Mouse (Mus musculus): ENCODE results near the gene 4933428G20Rik. TPM values are rescaled to one million over a fixed set of nuclear protein-coding genes. Genes with fewer than 3 reads are reported as not detected.

4933428G20Rik gene
- total RNA-seq, 2 experiments from 2014 or later: not detected

GRCm38 (mm10) chr11:97463991-97464390, 36.1 kb downstream of the 4933428G20Rik start:
- peak; percentile 61 for DNase-seq (ENCODE audit: low spot score)

GRCm38 (mm10) chr11:97463166-97463565, 37.0 kb downstream of the 4933428G20Rik start:
- no peak for DNase-seq (ENCODE audit: low spot score)

GRCm38 (mm10) chr11:97462538-97462937, 37.6 kb downstream of the 4933428G20Rik start:
- DNase-seq (ENCODE audit: low spot score): no peak

- no peak for DNase-seq (ENCODE audit: low spot score)
Measured at GRCm38 (mm10) chr11:97461307-97461820, 38.8 kb downstream of the 4933428G20Rik start.

GRCm38 (mm10) chr11:97457120-97457519, 43.0 kb downstream of the 4933428G20Rik start:
- no peak for DNase-seq (ENCODE audit: low spot score)

GRCm38 (mm10) chr11:97451625-97452024, 48.5 kb downstream of the 4933428G20Rik start:
- DNase-seq (ENCODE audit: low spot score): no peak

GRCm38 (mm10) chr11:97450305-97450922, 49.7 kb downstream of the 4933428G20Rik start:
- DNase-seq (ENCODE audit: low spot score): no peak

- peak; percentile 76 for DNase-seq (ENCODE audit: low spot score)
Measured at GRCm38 (mm10) chr11:97449601-97450293, 50.4 kb downstream of the 4933428G20Rik start.

- no peak for DNase-seq (ENCODE audit: low spot score)
Measured at GRCm38 (mm10) chr11:97448611-97449394, 51.3 kb downstream of the 4933428G20Rik start.

GRCm38 (mm10) chr11:97447979-97448378, 52.2 kb downstream of the 4933428G20Rik start:
- no peak for DNase-seq (ENCODE audit: low spot score)

GRCm38 (mm10) chr11:97445999-97446511, 54.1 kb downstream of the 4933428G20Rik start:
- DNase-seq (ENCODE audit: low spot score): no peak

- DNase-seq (ENCODE audit: low spot score): no peak
Measured at GRCm38 (mm10) chr11:97445596-97445995, 54.5 kb downstream of the 4933428G20Rik start.

- DNase-seq (ENCODE audit: low spot score): no peak
Measured at GRCm38 (mm10) chr11:97442891-97443675, 57.1 kb downstream of the 4933428G20Rik start.

GRCm38 (mm10) chr11:97441658-97442125, 58.4 kb downstream of the 4933428G20Rik start:
- no peak for DNase-seq (ENCODE audit: low spot score)

- no peak for DNase-seq (ENCODE audit: low spot score)
Measured at GRCm38 (mm10) chr11:97441036-97441657, 59.0 kb downstream of the 4933428G20Rik start.

Other genes starting within 250 kb of the 4933428G20Rik start
- gene Npepps, start 219.7 kb downstream of the 4933428G20Rik start, total RNA-seq (2021): 10 to 100 TPM; 56.4 to 67.9 TPM
- 10 to 100 TPM; 33.6 to 39.0 TPM for gene Mrpl45, start 184.6 kb downstream of the 4933428G20Rik start, total RNA-seq (2021)
- under 1 TPM in 1 of 2 experiments, not detected in 1; 0.02 TPM for gene Gpr179, start 148.3 kb downstream of the 4933428G20Rik start, total RNA-seq (2021)
- 10 to 100 TPM; 43.0 to 43.5 TPM for gene Socs7, start 137.8 kb downstream of the 4933428G20Rik start, total RNA-seq (2021)
- gene Arhgap23, start 84.8 kb downstream of the 4933428G20Rik start, total RNA-seq (2021): 1 to 10 TPM; 4.8 to 7.5 TPM
- gene Srcin1, start 75.8 kb upstream of the 4933428G20Rik start, total RNA-seq (2021): 1 to 10 TPM; 1.3 to 1.9 TPM
- under 1 TPM; 0.75 to 1.00 TPM for gene Epop, start 129.4 kb upstream of the 4933428G20Rik start, total RNA-seq (2021)
- 10 to 100 TPM; 44.1 to 51.0 TPM for gene Mllt6, start 163.1 kb upstream of the 4933428G20Rik start, total RNA-seq (2021)
- 100 to 1,000 TPM in 1 of 2 experiments, 10 to 100 TPM in 1; 96.7 to 102 TPM for gene Cisd3, start 185.5 kb upstream of the 4933428G20Rik start, total RNA-seq (2021)
- 1 to 10 TPM in 1 of 2 experiments, under 1 TPM in 1; 0.96 to 2.3 TPM for gene Pcgf2, start 200.2 kb upstream of the 4933428G20Rik start, total RNA-seq (2021)
- gene Psmb3, start 203.1 kb upstream of the 4933428G20Rik start, total RNA-seq (2021): 100 to 1,000 TPM; 150 to 167 TPM
- gene Pip4k2b, start 244.4 kb upstream of the 4933428G20Rik start, total RNA-seq (2021): 10 to 100 TPM; 64.7 TPM

Data from gastrocnemius, adult 18-20 months (tissue).